ENCODE assay signal across 22 mouse cellular contexts in the genomic region with DNA sequence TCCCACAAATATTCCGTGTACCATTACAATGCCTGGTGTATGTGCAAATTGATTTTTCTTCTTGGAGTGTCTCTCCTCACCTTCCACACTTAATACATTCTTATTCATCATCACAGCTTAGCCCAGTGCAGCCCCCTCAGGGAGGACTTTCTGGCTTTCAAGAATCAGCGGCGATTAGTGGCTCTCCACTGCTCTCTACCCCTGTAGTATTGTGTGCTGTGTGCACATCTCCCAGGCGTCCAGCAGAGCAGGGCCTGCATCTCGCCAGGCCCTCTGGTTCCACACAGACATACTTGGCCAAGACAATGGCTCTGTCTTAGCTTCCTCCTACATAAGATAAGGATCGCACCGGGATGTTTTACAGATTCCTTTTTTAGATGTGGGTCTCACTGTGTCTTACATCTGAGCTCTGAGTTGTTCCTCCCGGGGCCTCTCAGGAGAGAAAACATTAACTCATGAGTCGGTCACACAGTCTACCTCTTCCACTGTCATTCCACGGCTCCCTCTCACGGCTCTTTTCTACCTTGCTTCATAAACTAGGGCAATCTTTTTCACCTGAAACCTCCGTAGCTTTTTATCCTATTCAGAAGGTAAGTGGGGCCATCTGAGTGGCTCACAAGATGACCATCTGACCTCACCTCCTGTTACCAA. TPM values are rescaled to one million over a fixed set of nuclear protein-coding genes. Genes with fewer than 3 reads are reported as not detected.
DNase-seq lines count a peak whose midpoint lies in the region; ATAC-seq lines count a peak whose summit lies in the region.
"Had no signal": no experiment of that assay in that cellular context is flagged by ENCODE, and none has a peak within 500 bp of the region (broad histone marks: within the 10 kb centered on the region; RNA-seq: fewer than 3 reads in every experiment).

No protein-coding gene starts in this region.

- peak; percentile 67 for ATAC-seq in hindbrain, embryonic 12.5 days (ENCODE audit: low FRiP score)
- peak; percentile 92 for ATAC-seq in midbrain, embryonic 13.5 days

- H3K9me3 ChIP-seq in hindbrain, embryonic 12.5 days (replicated peaks) = no peaks in the 10 kb centered on the region
- no peaks in the 10 kb centered on the region for H3K9me3 ChIP-seq in midbrain, embryonic 13.5 days
- H3K9me3 ChIP-seq: embryonic facial prominence, embryonic 15.5 days; liver, embryonic 15.5 days had no signal

- H3K27ac ChIP-seq in hindbrain, embryonic 12.5 days = peak overlapping the region; percentile 57
- H3K27ac ChIP-seq in midbrain, embryonic 13.5 days = peak overlapping the region; percentile 87
- H3K27ac ChIP-seq: embryonic facial prominence, embryonic 15.5 days; liver, embryonic 15.5 days had no signal

- no peak overlapping the region for H3K9ac ChIP-seq in hindbrain, embryonic 12.5 days
- H3K9ac ChIP-seq in midbrain, embryonic 13.5 days (replicated peaks) = no peak overlapping the region
- H3K9ac ChIP-seq: embryonic facial prominence, embryonic 15.5 days; liver, embryonic 15.5 days had no signal

- WGBS in hindbrain, embryonic 12.5 days = 66% methylated on average over 12 of the region's 12 CpGs
- 42% methylated on average over 12 of the region's 12 CpGs for WGBS in midbrain, embryonic 13.5 days

- peaks cover 6% of the 10 kb centered on the region; the same call in 1 of the 2 replicates for H3K4me1 ChIP-seq in hindbrain, embryonic 12.5 days
- peaks cover 15% of the 10 kb centered on the region for H3K4me1 ChIP-seq in midbrain, embryonic 13.5 days (replicated peaks)
- H3K4me1 ChIP-seq: embryonic facial prominence, embryonic 15.5 days had no signal

- H3K27me3 ChIP-seq in hindbrain, embryonic 12.5 days = no peaks in the 10 kb centered on the region
- no peaks in the 10 kb centered on the region for H3K27me3 ChIP-seq in midbrain, embryonic 13.5 days
- H3K27me3 ChIP-seq: embryonic facial prominence, embryonic 15.5 days; liver, embryonic 15.5 days had no signal

- no peak overlapping the region for H3K4me3 ChIP-seq in hindbrain, embryonic 12.5 days
- H3K4me3 ChIP-seq in midbrain, embryonic 13.5 days (replicated peaks) = no peak overlapping the region
- H3K4me3 ChIP-seq: embryonic facial prominence, embryonic 15.5 days; liver, embryonic 15.5 days had no signal

- peaks cover 28% of the 10 kb centered on the region; the same call in 1 of the 2 replicates for H3K36me3 ChIP-seq in hindbrain, embryonic 12.5 days
- peaks cover 45% of the 10 kb centered on the region for H3K36me3 ChIP-seq in midbrain, embryonic 13.5 days
- H3K36me3 ChIP-seq: liver, embryonic 15.5 days had no signal

- peak; percentile 8 for DNase-seq in retina, embryonic 14.5 days (ENCODE audit: low spot score)
- DNase-seq in retina, postnatal 1 day = no peak
- no peak for DNase-seq in adrenal gland, adult 8-10 months
- DNase-seq in urinary bladder, postnatal 4 days (ENCODE audit: low spot score in 2 of 2) = no peak
- no peak for DNase-seq in heart, adult 8-10 months (ENCODE audit: low spot score)
- DNase-seq in adrenal gland, postnatal 14 days = no peak
- DNase-seq: cerebellum, adult 18-20 months; gastrocnemius, postnatal 25 days; heart, postnatal 36 days; kidney, adult 18-20 months; layer of hippocampus, postnatal 36 days; lung, postnatal 14 days had no signal

- H3K4me2 ChIP-seq in hindbrain, embryonic 12.5 days (replicated peaks) = no peak overlapping the region
- H3K4me2 ChIP-seq in midbrain, embryonic 13.5 days (replicated peaks) = no peak overlapping the region
- H3K4me2 ChIP-seq: embryonic facial prominence, embryonic 15.5 days; heart, embryonic 11.5 days; liver, embryonic 15.5 days had no signal

RNA-seq across cellular contexts. Expression of a gene that starts 40.3 kb away (rescaled TPM):
- polyA plus RNA-seq in hindbrain, embryonic 12.5 days (2016; fragmentation: Nextera tagmentation; extraction: Ambion mirVana) = 17.1 and 20.6 TPM in 2 replicates
- 8.5 and 9.6 TPM in 2 replicates for polyA plus RNA-seq in midbrain, embryonic 13.5 days (2015; fragmentation: Nextera tagmentation; extraction: Ambion mirVana)
- 1 to 10 TPM; 5.1 to 9.5 (median 6.9) TPM for total RNA-seq in adrenal gland, adult 8-10 months (2022)
- 10 to 100 TPM in 3 of 4 experiments, 1 to 10 TPM in 1; 8.0 to 11.7 (median 11.0) TPM for total RNA-seq in heart, adult 8-10 months (2022)
- 10.8 and 18.3 TPM in 2 replicates for total RNA-seq in adrenal gland, postnatal 14 days (2021)

RNA-seq across cellular contexts. Expression of a gene that starts 46.9 kb away (rescaled TPM):
- not detected in 2 replicates for polyA plus RNA-seq in hindbrain, embryonic 12.5 days (2016; fragmentation: Nextera tagmentation; extraction: Ambion mirVana)
- 0.75 TPM in 1 of 2 replicates, not detected in the other for polyA plus RNA-seq in midbrain, embryonic 13.5 days (2015; fragmentation: Nextera tagmentation; extraction: Ambion mirVana)
- total RNA-seq in adrenal gland, adult 8-10 months (2022) = not detected
- not detected for total RNA-seq in heart, adult 8-10 months (2022)
- total RNA-seq in adrenal gland, postnatal 14 days (2021) = not detected in 2 replicates
- total RNA-seq: gastrocnemius, postnatal 25 days; heart, postnatal 36 days; layer of hippocampus, postnatal 36 days; neutrophil, adult 5-6 weeks had no signal
- polyA plus RNA-seq: heart, embryonic 11.5 days; large intestine, adult 2 months; limb, embryonic 11.5 days; liver, embryonic 15.5 days; spleen, adult 2 months; stomach, embryonic 16.5 days had no signal

RNA-seq across cellular contexts. Expression of a gene that starts 47.5 kb away (rescaled TPM):
- 0.99 and 1.4 TPM in 2 replicates for polyA plus RNA-seq in hindbrain, embryonic 12.5 days (2016; fragmentation: Nextera tagmentation; extraction: Ambion mirVana)
- polyA plus RNA-seq in midbrain, embryonic 13.5 days (2015; fragmentation: Nextera tagmentation; extraction: Ambion mirVana) = 0.90 and 1.1 TPM in 2 replicates
- under 1 TPM in 1 of 4 experiments, not detected in 3; 0.17 TPM for total RNA-seq in adrenal gland, adult 8-10 months (2022)
- total RNA-seq in heart, adult 8-10 months (2022) = not detected
- total RNA-seq in adrenal gland, postnatal 14 days (2021) = not detected in 2 replicates
- total RNA-seq: gastrocnemius, postnatal 25 days; heart, postnatal 36 days; neutrophil, adult 5-6 weeks had no signal
- polyA plus RNA-seq: large intestine, adult 2 months; liver, embryonic 15.5 days had no signal
